Mouse (Mus musculus): ENCODE results near the gene Scaf8. TPM values are rescaled to one million over a fixed set of nuclear protein-coding genes. Genes with fewer than 3 reads are reported as not detected.

The Scaf8 gene
- polyA plus RNA-seq, 1 experiment, result not detected

- H3K27ac ChIP-seq (ENCODE audit: insufficient read depth, low read depth, low read length), result no peak overlapping the region
- H3K4me1 ChIP-seq (ENCODE audit: control insufficient read depth, insufficient read depth, low read length), result 0 out of 2 replicates have a peak, but pooled peaks cover 2% of the 10 kb centered on the region
- no peak for TF ChIP-seq POLR2A (IDR thresholded peaks at IDR 0.05; ENCODE audit: insufficient read depth, low read depth, low read length)
- TF ChIP-seq CTCF (IDR thresholded peaks at IDR 0.05; ENCODE audit: insufficient read depth, low read depth, low read length), result no peak
- no peak overlapping the region for H3K4me3 ChIP-seq (ENCODE audit: insufficient read depth, low read depth, low read length)
- WGBS, result 86% methylated on average over 10 of the region's 10 CpGs
Observed at GRCm38 (mm10) chr17:3212886-3213285, 98.1 kb downstream of the Scaf8 start.

DNA sequence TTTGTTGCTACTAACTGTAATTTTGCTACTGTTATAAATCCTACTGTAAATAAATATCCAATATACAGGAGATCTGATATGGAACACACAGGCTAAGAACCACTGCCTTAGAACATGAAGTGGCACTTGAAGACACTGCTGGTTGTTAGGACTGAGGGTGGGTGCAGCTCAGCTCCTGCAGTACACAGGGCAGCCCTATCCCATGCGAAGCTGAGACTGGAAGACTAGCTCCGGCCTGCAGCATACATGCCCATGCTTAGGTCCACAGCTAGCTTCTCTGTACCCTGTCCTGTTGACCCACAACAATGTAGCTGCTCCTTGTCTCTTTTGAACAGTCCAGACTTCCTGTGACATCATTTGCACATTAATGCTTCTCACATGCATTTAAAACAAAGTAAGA lies 100.1 kb downstream of the Scaf8 start:
- Histone ChIP-seq H3K4me3 (ENCODE audit: insufficient read depth, low read depth, low read length) (no peak overlapping the region), H3K4me1 (ENCODE audit: control insufficient read depth, insufficient read depth, low read length) (0 out of 2 replicates have a peak, but pooled peaks cover 2% of the 10 kb centered on the region), H3K27ac (ENCODE audit: insufficient read depth, low read depth, low read length) (no peak overlapping the region)
- 87% methylated on average over 2 of the region's 2 CpGs for whole genome bisulfite sequencing
- TF ChIP-seq POLR2A (IDR thresholded peaks at IDR 0.05; ENCODE audit: insufficient read depth, low read depth, low read length) (no peak), CTCF (IDR thresholded peaks at IDR 0.05; ENCODE audit: insufficient read depth, low read depth, low read length) (no peak)

GRCm38 (mm10) chr17:3217023-3217422 lies 102.3 kb downstream of the Scaf8 start:
- no peak overlapping the region for H3K4me3 ChIP-seq (ENCODE audit: insufficient read depth, low read depth, low read length)
- H3K4me1 ChIP-seq (ENCODE audit: control insufficient read depth, insufficient read depth, low read length), result peaks cover 5% of the 10 kb centered on the region
- H3K27ac ChIP-seq (ENCODE audit: insufficient read depth, low read depth, low read length), result no peak overlapping the region
- TF ChIP-seq POLR2A (IDR thresholded peaks at IDR 0.05; ENCODE audit: insufficient read depth, low read depth, low read length) (no peak), CTCF (IDR thresholded peaks at IDR 0.05; ENCODE audit: insufficient read depth, low read depth, low read length) (no peak)
- 94% methylated on average over 5 of the region's 5 CpGs for WGBS

DNA sequence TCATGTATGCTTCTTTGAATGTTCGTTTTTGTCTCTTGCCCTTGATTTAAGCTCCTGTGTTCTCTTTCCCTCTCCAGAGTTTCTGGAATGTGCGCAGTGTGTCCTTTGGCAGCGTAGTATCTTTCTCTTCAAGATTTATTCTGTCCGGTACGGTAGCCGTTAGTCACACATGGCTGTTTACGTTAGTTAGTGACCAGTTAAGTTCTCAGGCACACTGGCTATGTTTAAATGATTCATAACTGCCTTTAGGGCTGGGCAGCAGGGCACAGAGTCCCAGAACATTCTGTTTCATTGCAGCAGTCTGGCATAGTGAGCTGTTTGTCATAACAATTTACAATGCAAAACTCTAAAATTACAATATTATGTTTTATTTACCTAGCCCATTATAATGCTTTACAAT lies 103.6 kb downstream of the Scaf8 start:
- WGBS, result 79% methylated on average over 7 of the region's 7 CpGs
- peaks cover 2% of the 10 kb centered on the region for H3K4me1 ChIP-seq (ENCODE audit: control insufficient read depth, insufficient read depth, low read length)
- TF ChIP-seq CTCF (IDR thresholded peaks at IDR 0.05; ENCODE audit: insufficient read depth, low read depth, low read length) (no peak), POLR2A (IDR thresholded peaks at IDR 0.05; ENCODE audit: insufficient read depth, low read depth, low read length) (no peak)
- H3K4me3 ChIP-seq (ENCODE audit: insufficient read depth, low read depth, low read length), result no peak overlapping the region
- H3K27ac ChIP-seq (ENCODE audit: insufficient read depth, low read depth, low read length), result no peak overlapping the region

- Histone ChIP-seq H3K27ac (ENCODE audit: insufficient read depth, low read depth, low read length) (no peak overlapping the region), H3K4me3 (ENCODE audit: insufficient read depth, low read depth, low read length) (no peak overlapping the region), H3K4me1 (ENCODE audit: control insufficient read depth, insufficient read depth, low read length) (peaks cover 2% of the 10 kb centered on the region)
- TF ChIP-seq POLR2A (IDR thresholded peaks at IDR 0.05; ENCODE audit: insufficient read depth, low read depth, low read length) (no peak), CTCF (IDR thresholded peaks at IDR 0.05; ENCODE audit: insufficient read depth, low read depth, low read length) (no peak)
- WGBS, result 60% methylated on average over 5 of the region's 5 CpGs
Observed at GRCm38 (mm10) chr17:3218916-3219315, 104.1 kb downstream of the Scaf8 start.

DNA sequence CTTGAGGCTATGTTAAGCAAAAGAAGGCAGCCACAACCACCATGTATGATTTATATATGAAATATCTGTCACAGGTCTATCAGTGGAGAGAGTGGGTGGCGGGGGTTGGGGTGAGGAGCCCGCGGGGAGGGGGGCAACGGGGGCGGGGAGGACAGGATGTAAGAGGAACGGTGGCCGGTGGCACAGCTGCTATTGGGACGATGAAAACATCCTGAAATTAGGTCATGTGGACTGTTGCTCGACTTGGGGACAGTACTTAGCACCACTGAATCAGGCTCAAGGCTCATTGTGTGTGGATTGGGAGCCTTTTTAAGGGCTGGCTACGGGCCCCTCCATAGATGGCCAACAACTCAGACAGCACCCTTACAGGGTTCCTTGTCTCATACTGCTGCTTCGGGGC lies 105.4 kb downstream of the Scaf8 start:
- no peak overlapping the region for H3K4me3 ChIP-seq (ENCODE audit: insufficient read depth, low read depth, low read length)
- H3K27ac ChIP-seq (ENCODE audit: insufficient read depth, low read depth, low read length), result no peak overlapping the region
- 41% methylated on average over 11 of the region's 11 CpGs for WGBS
- H3K4me1 ChIP-seq (ENCODE audit: control insufficient read depth, insufficient read depth, low read length), result peaks cover 2% of the 10 kb centered on the region
- TF ChIP-seq CTCF (IDR thresholded peaks at IDR 0.05; ENCODE audit: insufficient read depth, low read depth, low read length) (no peak), POLR2A (IDR thresholded peaks at IDR 0.05; ENCODE audit: insufficient read depth, low read depth, low read length) (no peak)

DNA sequence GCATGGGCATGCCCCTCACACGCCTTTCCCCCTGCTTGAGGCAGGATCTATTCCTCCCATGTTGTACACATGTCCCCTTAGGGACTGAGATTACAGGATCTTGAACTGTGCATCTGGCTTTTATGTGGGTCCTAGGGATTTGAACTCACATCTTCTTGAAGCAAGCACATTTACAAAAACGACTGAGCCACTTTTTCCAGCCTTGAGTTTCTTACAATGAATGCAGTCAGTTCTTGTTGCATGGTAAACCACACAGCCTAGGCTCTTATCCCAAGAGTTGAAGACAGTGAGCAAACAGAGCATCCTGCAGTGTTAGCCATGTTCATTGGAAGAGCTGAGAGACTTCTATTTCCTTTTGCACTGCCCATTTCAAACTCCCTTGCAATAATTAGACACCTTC lies 108.3 kb downstream of the Scaf8 start:
- 58% methylated on average over 2 of the region's 2 CpGs for WGBS
- no peak overlapping the region for H3K27ac ChIP-seq (ENCODE audit: insufficient read depth, low read depth, low read length)
- TF ChIP-seq CTCF (IDR thresholded peaks at IDR 0.05; ENCODE audit: insufficient read depth, low read depth, low read length) (no peak), POLR2A (IDR thresholded peaks at IDR 0.05; ENCODE audit: insufficient read depth, low read depth, low read length) (no peak)
- H3K4me1 ChIP-seq (ENCODE audit: control insufficient read depth, insufficient read depth, low read length), result peaks cover 7% of the 10 kb centered on the region
- H3K4me3 ChIP-seq (ENCODE audit: insufficient read depth, low read depth, low read length), result no peak overlapping the region

- no peak overlapping the region for H3K27ac ChIP-seq (ENCODE audit: insufficient read depth, low read depth, low read length)
- no peak overlapping the region for H3K4me3 ChIP-seq (ENCODE audit: insufficient read depth, low read depth, low read length)
- TF ChIP-seq CTCF (IDR thresholded peaks at IDR 0.05; ENCODE audit: insufficient read depth, low read depth, low read length) (no peak), POLR2A (IDR thresholded peaks at IDR 0.05; ENCODE audit: insufficient read depth, low read depth, low read length) (no peak)
- WGBS, result 61% methylated on average over 3 of the region's 3 CpGs
- H3K4me1 ChIP-seq (ENCODE audit: control insufficient read depth, insufficient read depth, low read length), result peaks cover 8% of the 10 kb centered on the region
Observed at GRCm38 (mm10) chr17:3223721-3224120, 108.9 kb downstream of the Scaf8 start.

DNA sequence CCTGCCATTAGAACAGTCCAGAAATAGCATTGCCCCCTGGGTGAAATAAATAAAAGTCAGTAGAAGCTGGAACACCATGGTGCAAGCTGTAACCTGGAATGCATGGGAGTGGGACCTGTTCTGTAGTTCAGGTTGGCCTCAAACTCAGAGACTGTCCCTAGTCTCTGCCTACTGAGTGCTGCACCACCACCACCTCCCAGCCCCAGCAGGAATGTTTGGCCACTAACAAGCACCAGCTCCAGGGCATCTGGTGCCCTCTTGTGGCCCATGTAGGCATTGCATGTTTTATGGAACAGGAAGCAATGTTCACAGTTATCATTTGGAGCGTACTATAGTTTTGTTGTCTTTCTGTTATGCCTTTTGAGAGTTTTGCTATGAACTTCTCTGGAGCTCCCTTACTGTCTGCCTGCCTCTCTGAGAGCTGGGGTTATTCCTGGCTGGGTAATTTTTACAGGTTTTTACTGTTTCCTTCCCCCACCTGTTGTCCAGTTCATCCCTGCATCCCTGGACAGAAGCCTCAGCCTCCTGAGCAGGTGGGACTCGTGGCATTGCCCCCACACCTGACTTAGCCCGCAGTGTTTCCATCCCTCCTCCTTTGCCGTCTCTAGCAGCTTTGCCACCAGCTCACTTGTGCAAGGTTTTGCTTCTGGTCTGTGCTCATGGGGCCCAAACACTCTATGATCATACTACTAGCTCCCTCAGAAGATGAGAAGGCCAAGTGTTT lies 109.8 kb downstream of the Scaf8 start:
- WGBS, result 44% methylated on average over 4 of the region's 4 CpGs
- H3K27ac ChIP-seq (ENCODE audit: insufficient read depth, low read depth, low read length), result no peak overlapping the region

More for the DNA sequence above, 109.8 kb downstream of the Scaf8 start:
- TF ChIP-seq POLR2A (IDR thresholded peaks at IDR 0.05; ENCODE audit: insufficient read depth, low read depth, low read length), result no peak
- TF ChIP-seq CTCF (IDR thresholded peaks at IDR 0.05; ENCODE audit: insufficient read depth, low read depth, low read length), result peak; percentile 69
- H3K4me1 ChIP-seq (ENCODE audit: control insufficient read depth, insufficient read depth, low read length), result peaks cover 8% of the 10 kb centered on the region
- no peak overlapping the region for H3K4me3 ChIP-seq (ENCODE audit: insufficient read depth, low read depth, low read length)

All from olfactory bulb, adult 2 months (tissue).